Mouse (Mus musculus) olfactory bulb, adult 2 months (tissue): ENCODE data around the gene Spint1. TPM values are rescaled to one million over a fixed set of nuclear protein-coding genes. Genes with fewer than 3 reads are reported as not detected.

Experiments used
- H3K27ac ChIP-seq: fragments of 200-500 bp; 2 replicates; pipeline ENCODE4 v1.5.1; 2012; ENCODE audit warnings: low read depth, low read length; ENCODE audit not compliant: insufficient read depth
- H3K4me1 ChIP-seq: fragments of 200-500 bp; 2 replicates; pipeline ENCODE4 v1.6.1; 2012; ENCODE audit warnings: low read length; ENCODE audit not compliant: control insufficient read depth, insufficient read depth
- H3K4me3 ChIP-seq: fragments of 200-500 bp; 2 replicates; pipeline ENCODE4 v1.5.1; 2012; ENCODE audit warnings: mild to moderate bottlenecking, low read depth, low read length, moderate library complexity; ENCODE audit not compliant: insufficient read depth
- CTCF ChIP-seq: fragments of 200-500 bp; IDR thresholded peaks from 2 replicates; pipeline ENCODE4 v1.5.1; 2012; ENCODE audit warnings: low read depth, mild to moderate bottlenecking, low read length, moderate library complexity; ENCODE audit not compliant: insufficient read depth
- POLR2A ChIP-seq: fragments of 200-500 bp; IDR thresholded peaks from 2 replicates; pipeline ENCODE4 v1.6.1; 2012; ENCODE audit warnings: mild to moderate bottlenecking, low read depth, low read length, moderate library complexity; ENCODE audit not compliant: insufficient read depth
- WGBS: fragments of 180-500 bp; shearing (Covaris S2); methylation state at CpG from one replicate; pipeline ENCODE4 v1.1.7; 2018; 5-methylcytosine and 5-hydroxymethylcytosine counted together
- polyA plus RNA-seq: library from polyadenylated mRNA; stranded (reverse); fragments of >200 nt; gene quantifications from 2 replicates; pipeline ENCODE4 v1.2.4, GENCODE M21; 2012; ENCODE audit warnings: low replicate concordance; ENCODE audit not compliant: missing spikeins, insufficient read depth, insufficient read length

The Spint1 gene
- polyA plus RNA-seq, 1 experiment: not detected

- Histone ChIP-seq H3K27ac (no peak overlapping the region), H3K4me3 (no peak overlapping the region), H3K4me1 (peaks cover 14% of the 10 kb centered on the region)
- no peak for TF ChIP-seq CTCF
- no peak for TF ChIP-seq POLR2A
- 82% methylated on average over 4 of the region's 4 CpGs for WGBS
Measured at GRCm38 (mm10) chr2:119240075-119240818, 3.1 kb downstream of the Spint1 start.

- H3K4me3 ChIP-seq: no peak overlapping the region
- 93% methylated on average over 4 of the region's 4 CpGs for WGBS
- peaks cover 14% of the 10 kb centered on the region for H3K4me1 ChIP-seq
- TF ChIP-seq POLR2A (no peak), CTCF (no peak)
- no peak overlapping the region for H3K27ac ChIP-seq
Measured at GRCm38 (mm10) chr2:119240819-119241186, 3.6 kb downstream of the Spint1 start.

GRCm38 (mm10) chr2:119242548-119242947 lies 5.4 kb downstream of the Spint1 start:
- Histone ChIP-seq H3K4me3 (no peak overlapping the region), H3K4me1 (peaks cover 6% of the 10 kb centered on the region), H3K27ac (no peak overlapping the region)
- WGBS: 87% methylated on average over 9 of the region's 9 CpGs
- no peak for TF ChIP-seq POLR2A
- no peak for TF ChIP-seq CTCF

GRCm38 (mm10) chr2:119245246-119245645 lies 8.1 kb downstream of the Spint1 start:
- Histone ChIP-seq H3K4me1 (0 out of 2 replicates have a peak, but pooled peaks cover 4% of the 10 kb centered on the region), H3K4me3 (no peak overlapping the region), H3K27ac (no peak overlapping the region)
- TF ChIP-seq POLR2A (no peak), CTCF (no peak)
- 90% methylated on average over 7 of the region's 7 CpGs for WGBS

GRCm38 (mm10) chr2:119247904-119248303 lies 10.7 kb downstream of the Spint1 start:
- Histone ChIP-seq H3K4me3 (no peak overlapping the region), H3K4me1 (0 out of 2 replicates have a peak, but pooled peaks cover 4% of the 10 kb centered on the region), H3K27ac (no peak overlapping the region)
- 58% methylated on average over 9 of the region's 9 CpGs for WGBS
- TF ChIP-seq POLR2A (no peak), CTCF (no peak)

GRCm38 (mm10) chr2:119249592-119250061 lies 12.5 kb downstream of the Spint1 start:
- WGBS: 78% methylated on average over 4 of the region's 4 CpGs
- H3K4me1 ChIP-seq: 0 out of 2 replicates have a peak, but pooled peaks cover 4% of the 10 kb centered on the region
- TF ChIP-seq POLR2A (no peak), CTCF (no peak)
- H3K4me3 ChIP-seq: no peak overlapping the region
- no peak overlapping the region for H3K27ac ChIP-seq

- WGBS: 50% methylated on average over 5 of the region's 5 CpGs
- no peak overlapping the region for H3K4me3 ChIP-seq
- H3K4me1 ChIP-seq: 0 out of 2 replicates have a peak, but pooled peaks cover 4% of the 10 kb centered on the region
- TF ChIP-seq CTCF: no peak
- H3K27ac ChIP-seq: no peak overlapping the region
Measured at GRCm38 (mm10) chr2:119250377-119250776, 13.2 kb downstream of the Spint1 start.

GRCm38 (mm10) chr2:119250826-119251478 lies 13.8 kb downstream of the Spint1 start:
- Histone ChIP-seq H3K27ac (no peak overlapping the region), H3K4me1 (0 out of 2 replicates have a peak, but pooled peaks cover 4% of the 10 kb centered on the region), H3K4me3 (no peak overlapping the region)
- 17% methylated on average over 11 of the region's 11 CpGs for WGBS
- TF ChIP-seq POLR2A (no peak), CTCF (peak; percentile 73)

GRCm38 (mm10) chr2:119254976-119255375 lies 17.8 kb downstream of the Spint1 start:
- Histone ChIP-seq H3K4me3 (no peak overlapping the region), H3K4me1 (no peaks in the 10 kb centered on the region), H3K27ac (no peak overlapping the region)
- TF ChIP-seq POLR2A: no peak
- no peak for TF ChIP-seq CTCF
- 9% methylated on average over 7 of the region's 7 CpGs for WGBS
